Mouse (Mus musculus) inflammation-experienced regulatory T-cells, adult 6 months (primary cell): Measurements from ENCODE around the gene Pbx2. TPM values are rescaled to one million over a fixed set of nuclear protein-coding genes. Genes with fewer than 3 reads are reported as not detected.

Experiments
- ATAC-seq: one replicate; pipeline ENCODE4 v1.8.0; 2017
- polyA plus RNA-seq, 3 experiments: library from polyadenylated mRNA; unstranded; fragments of 100-300 nt; shearing (Covaris generic); gene quantifications; one replicate each; pipeline ENCODE4 v1.2.1; 2017

Pbx2 gene
- polyA plus RNA-seq, 3 experiments from 2014 or later: 4.1 to 11.8 (median 8.8) TPM

DNA sequence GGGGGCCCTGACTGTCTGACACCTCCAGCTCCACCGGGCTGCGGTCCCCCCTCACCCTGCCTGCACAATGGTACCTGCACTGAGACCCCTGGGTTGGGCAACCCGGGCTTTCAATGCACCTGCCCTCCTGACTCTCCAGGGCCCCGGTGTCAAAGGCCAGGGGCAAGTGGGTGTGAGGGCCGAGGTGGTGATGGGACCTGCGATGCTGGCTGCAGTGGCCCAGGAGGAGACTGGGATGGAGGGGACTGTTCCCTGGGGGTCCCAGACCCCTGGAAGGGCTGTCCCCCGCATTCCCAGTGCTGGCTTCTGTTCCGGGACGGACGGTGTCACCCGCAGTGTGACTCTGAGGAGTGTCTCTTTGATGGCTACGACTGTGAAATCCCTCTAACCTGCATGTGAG is 8.5 kb upstream of the Pbx2 start:
- ATAC-seq: no peak

- no peak for ATAC-seq
Measured at GRCm38 (mm10) chr17:34583397-34583796, 7.7 kb upstream of the Pbx2 start.

DNA sequence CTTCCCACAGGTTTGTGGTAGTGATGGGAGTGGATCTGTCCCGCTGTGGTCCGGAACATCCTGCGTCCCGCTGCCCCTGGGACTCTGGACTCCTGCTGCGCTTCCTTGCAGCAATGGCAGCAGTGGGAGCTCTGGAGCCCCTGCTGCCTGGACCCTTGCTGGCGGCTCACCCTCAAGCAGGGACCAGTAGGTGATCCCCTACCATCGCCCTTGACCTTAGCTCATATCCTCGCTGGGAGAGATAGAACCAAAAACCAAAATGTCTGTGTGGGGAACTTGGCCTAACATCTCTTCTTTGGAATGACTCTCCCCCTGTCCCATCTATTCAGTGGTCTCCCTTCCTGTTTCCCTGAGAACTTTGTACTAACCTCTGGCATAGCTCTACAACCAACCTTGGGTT is 7.2 kb upstream of the Pbx2 start:
- ATAC-seq: no peak

- no peak for ATAC-seq
Measured at GRCm38 (mm10) chr17:34585121-34585520, 5.9 kb upstream of the Pbx2 start.

DNA sequence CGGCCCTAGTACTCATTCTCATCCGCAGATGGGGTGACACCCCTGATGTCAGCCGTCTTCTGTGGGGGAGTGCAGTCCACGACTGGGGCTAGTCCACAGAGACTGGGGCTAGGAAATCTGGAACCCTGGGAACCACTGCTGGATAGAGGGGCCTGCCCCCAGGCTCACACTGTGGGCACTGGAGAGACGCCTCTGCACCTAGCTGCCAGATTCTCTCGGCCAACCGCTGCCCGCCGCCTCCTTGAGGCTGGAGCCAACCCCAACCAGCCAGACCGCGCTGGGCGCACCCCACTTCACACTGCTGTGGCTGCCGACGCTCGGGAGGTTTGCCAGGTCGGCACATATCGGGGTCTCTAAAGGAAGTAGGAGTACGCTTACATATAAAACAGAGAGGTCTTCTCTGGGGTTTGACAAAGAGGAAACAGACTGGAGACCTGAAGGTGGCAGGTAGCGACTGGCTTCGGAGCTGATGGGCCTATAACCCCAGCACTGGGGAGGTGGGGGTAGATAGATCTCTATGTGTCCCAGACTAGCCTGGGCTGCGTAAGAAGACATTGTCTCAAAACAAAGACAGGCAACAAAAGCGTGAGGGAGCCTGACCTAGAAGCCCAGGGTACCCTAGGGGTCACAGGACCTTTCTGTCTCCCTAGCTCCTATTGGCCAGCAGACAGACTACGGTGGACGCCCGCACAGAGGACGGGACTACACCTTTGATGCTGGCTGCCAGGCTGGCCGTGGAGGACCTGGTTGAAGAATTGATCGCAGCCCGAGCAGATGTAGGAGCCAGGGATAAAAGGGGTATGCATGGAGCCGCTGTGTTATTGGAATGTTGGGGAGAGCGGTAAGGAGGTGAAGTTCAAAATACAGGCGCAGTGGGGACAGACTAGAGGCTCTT is 4.9 kb upstream of the Pbx2 start:
- no peak for ATAC-seq

GRCm38 (mm10) chr17:34586796-34587422 is 4.2 kb upstream of the Pbx2 start:
- ATAC-seq: peak; percentile 62

- ATAC-seq: peak; percentile 76
Measured at GRCm38 (mm10) chr17:34587423-34587811, 3.6 kb upstream of the Pbx2 start.

DNA sequence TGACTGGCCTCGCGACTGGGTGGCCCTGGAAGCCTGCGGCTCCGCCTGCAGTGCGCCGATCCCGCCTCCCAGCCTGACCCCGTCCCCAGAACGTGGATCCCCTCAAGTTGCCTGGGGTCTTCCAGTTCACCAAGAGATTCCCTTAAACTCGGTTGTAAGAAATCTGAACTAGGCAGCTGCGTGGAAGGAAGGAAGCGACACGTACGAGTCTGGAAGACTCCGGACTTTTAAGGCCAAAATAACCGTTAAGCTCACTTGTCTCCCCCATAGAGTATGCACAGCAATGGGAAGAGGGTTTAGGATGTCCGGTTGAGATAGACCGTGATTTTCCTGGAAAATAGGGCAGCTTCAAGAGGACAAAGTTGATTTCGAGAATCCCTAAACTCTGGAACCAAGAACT is 3.3 kb upstream of the Pbx2 start:
- ATAC-seq: no peak

DNA sequence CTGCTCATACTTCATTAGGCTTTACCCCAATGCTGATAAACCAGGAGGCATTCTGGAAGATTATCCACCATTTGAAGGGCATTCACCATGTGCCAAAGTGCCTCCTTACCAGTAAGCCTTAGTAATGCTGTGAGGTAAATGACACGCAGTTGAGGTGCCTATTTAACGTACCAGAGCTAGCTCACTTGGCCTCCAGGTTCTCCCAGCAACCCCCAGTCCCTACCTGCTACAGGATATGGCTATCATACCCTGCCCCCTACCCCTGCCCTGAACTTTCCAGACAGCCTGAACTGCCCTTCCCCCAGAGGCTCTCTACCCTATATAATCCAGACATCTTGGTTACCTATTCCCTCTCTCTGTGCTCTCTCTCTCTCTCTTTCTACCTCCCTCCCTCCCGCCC is 2.3 kb upstream of the Pbx2 start:
- no peak for ATAC-seq

DNA sequence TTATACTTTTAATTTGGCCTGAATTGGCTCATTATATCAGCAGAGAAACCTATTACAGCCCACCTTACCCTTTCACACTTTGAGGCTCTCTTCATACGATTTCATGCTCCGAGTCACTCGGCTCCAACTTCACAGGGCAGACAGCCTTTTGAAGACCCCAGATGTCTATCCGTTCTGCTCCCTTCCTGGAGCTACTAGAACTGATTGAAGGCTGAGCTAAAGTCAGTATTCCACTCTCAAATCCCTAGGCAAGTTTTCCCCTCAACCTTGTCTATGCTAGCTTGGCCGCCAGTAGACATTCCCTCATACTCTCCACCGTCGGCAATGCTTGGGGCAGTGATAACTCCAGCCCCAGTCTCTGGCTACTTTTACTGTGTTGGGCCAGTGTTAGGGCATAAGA is 1.9 kb upstream of the Pbx2 start:
- ATAC-seq: no peak

DNA sequence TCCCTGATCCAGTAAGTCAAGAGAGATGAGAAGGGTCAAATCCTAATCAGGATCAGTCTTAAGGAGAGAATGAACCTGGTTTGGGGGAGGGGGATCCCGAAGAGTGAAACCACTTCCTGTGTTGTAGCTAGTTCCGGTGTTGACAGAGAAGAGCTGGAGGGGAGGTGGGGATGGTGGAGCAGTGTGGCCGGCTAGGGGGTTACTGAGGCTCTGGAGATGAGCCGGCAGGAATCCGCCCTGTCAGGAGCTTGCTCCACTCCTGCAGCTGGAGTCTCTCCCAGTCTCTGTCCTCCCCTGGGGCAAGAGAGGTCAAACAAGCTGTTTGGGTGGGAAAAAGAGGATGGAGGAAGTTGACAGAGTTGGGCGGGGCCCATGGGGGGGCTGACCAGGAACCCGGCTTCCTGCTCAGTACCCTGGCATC is 1.4 kb upstream of the Pbx2 start, which contains the start of gene Gpsm3:
Gene Gpsm3 (plus strand): TSS at position 126 of the 421 bp plus-strand sequence.
- ATAC-seq: peak; percentile 50

DNA sequence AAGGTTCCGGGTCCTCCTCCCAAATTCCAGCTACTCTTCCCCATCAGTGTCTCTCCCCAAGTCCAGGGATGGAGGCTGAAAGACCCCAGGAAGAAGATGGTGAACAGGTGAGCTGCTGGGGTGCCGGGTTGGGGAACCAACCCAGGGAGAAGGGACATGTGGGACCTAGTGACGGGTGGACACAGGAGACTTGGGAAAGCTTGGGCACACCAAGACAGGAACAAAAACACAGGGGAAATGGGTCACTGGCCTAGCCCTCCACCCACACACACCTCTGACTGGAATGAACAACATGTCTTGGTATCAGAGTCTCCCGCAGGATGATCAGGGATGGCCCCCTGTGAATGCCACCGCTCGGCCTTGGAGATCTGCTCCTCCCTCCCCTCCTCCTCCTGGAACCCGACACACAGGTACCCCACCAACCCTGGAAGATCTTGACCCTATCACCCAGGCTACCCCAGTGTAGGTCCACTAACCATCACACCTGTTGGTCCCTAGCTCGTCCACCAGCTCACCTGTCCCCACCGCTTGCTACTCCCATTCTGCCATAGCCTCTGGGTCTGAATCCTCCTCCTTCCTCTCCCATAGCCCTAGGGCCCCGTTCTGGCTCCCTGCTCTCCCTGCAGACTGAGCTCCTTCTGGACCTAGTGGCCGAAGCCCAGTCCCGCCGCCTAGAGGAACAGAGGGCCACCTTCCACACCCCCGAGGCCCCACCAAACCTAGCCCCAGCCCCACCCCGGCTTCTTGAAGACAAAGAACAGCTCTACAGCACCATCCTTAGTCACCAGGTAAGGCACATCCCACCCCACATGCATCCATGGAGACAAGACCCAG is 695 bp upstream of the Pbx2 start:
- no peak for ATAC-seq

- peak; percentile 51 for ATAC-seq
Measured at GRCm38 (mm10) chr17:34591994-34592375, 919 bp downstream of the Pbx2 start.

DNA sequence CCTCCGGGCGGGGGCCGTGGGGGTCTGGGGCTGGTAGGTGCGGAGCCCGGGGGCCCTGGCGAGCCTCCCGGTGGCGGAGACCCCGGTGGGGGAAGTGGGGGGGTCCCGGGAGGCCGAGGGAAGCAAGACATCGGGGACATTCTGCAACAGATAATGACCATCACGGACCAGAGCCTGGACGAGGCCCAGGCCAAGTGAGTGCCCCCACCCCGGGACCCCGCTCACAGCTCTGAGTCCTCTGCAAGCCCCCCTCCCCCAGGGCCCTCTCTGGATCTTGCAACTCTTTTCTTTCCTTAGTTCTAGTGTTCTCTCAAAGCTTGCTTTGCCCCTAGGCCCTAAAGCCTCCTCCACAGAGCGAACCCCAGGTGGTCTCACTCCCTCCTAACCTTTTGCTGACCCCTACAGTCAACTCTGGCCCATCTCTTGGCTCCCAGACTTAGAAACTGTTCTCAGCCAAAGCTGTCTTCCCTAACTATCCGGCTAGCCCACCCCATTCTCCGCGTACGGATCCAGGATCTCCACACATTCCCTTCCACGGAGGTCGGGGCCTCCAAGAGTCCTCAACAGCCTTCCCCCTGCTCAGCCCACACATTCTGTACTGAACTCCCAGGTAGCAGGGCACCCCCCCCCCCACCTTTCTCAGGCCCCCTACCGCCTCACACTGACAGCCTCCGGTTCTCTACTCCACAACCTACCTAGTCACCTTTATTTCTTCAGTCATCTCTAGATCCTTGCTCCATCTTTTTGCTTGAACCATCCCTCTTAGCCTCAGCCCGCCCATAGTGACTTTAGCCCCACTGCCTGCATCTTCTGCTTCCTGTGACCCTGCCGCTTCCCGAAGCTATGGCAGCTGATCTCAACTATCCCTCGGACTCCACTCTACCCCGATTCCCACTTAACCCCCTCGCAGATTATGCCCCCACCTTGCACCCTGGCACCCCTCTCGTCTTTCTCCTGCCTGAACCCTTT is 1.8 kb downstream of the Pbx2 start:
- no peak for ATAC-seq

DNA sequence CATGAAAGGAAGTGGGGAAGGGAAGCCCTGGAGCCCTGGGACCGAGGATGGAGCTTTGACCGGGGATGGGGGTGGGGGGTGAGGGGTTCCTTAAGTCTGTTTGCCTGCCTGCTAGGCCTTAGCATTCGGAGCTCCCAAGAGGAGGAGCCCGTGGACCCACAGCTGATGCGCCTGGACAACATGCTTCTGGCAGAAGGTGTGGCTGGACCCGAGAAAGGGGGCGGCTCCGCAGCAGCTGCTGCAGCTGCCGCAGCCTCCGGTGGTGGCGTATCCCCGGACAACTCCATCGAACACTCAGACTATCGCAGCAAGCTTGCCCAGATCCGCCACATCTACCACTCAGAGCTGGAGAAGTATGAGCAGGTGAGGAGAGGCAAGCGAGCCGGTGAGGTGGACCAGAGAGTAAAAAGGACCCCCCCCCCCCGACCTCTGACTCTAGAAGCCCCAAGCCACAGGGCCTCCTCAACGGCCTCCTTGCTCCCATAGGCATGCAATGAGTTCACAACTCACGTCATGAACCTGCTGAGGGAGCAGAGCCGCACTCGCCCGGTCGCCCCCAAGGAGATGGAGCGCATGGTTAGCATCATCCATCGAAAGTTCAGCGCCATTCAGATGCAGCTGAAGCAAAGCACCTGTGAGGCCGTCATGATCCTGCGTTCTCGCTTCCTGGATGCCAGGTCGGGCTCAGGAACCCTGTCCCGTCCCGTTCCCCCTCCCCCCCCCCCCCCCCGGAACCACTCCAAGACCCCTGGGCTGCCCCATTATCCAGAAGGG is 2.9 kb downstream of the Pbx2 start:
- ATAC-seq: no peak

- ATAC-seq: no peak
Measured at GRCm38 (mm10) chr17:34596098-34596497, 5.0 kb downstream of the Pbx2 start.

DNA sequence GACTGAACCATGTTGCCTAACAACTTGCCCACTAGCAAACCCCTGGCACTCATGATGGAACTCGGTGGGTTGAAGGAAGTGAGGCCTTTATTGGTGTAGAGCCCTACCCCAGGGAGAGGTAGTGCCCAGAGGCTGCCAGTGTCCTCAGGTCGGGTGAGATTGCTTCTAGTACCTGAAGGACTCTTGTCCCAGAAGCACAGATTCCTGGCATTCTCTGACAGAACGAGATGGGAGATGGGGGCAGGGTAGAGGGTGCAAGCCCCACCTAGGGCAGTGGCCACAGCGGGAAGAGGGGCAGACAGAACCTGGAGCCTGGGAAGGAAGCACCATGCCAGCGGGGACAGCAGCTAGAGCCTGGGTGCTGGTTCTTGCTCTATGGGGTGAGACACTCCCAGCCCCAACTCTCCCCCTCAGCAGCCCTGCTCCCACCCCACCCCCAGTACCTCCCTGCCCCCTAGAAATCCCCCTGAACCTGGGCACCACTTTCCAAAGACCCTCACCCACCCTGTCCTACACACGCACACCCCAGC is 6.6 kb downstream of the Pbx2 start, which contains the start of gene Ager:
Gene Ager (plus strand): TSS at position 297 of the 530 bp plus-strand sequence.
- no peak for ATAC-seq

GRCm38 (mm10) chr17:34599891-34600290 is 8.8 kb downstream of the Pbx2 start:
- no peak for ATAC-seq

DNA sequence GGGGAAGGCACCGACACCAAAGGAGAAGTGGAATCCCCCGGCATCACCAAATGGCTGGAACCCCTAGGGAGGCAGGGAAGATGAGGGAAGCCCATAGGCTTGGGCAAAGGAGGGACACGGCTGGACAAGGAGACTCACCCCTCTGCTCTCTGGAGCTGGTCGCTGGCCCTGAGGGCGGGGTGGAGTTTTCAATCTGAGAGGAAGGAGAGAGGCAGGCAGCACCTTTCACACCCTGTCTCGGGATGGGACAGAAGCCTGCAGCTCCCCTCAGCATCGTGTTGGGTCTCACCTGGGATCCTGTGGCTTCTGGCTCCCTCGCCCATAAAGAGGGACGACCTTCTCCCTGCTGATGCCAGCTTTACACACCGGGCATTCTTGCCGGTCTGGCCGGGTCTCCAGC is 10.7 kb downstream of the Pbx2 start:
- ATAC-seq: no peak

- peak; percentile 82 for ATAC-seq
Measured at GRCm38 (mm10) chr17:34603375-34604060, 12.5 kb downstream of the Pbx2 start, which contains the start of gene Rnf5. Rnf5 (minus strand) TSS chr17:34603690.
